Mouse (Mus musculus) cerebellum, postnatal 14 days (tissue): ENCODE measurements at regions not wholly inside any gene's neighbourhood (a gene's known extent, or its start where the extent isn't known, plus 50 kb on each side); places are given as distances from the start of the nearest gene placed in this dataset.

ENCODE experiments used
- DNase-seq, 2 experiments: peaks; one replicate each; pipeline ENCODE4 v3.0.0; 2021; ENCODE audit warnings: mixed read lengths in 2 of 2

GRCm38 (mm10) chr13:35383624-35384018 lies 276.0 kb upstream of the Cdyl start:
- DNase-seq: peak; percentile 4 to 9

GRCm38 (mm10) chr13:35388380-35388779 lies 271.3 kb upstream of the Cdyl start:
- no peak for DNase-seq

GRCm38 (mm10) chr13:35389781-35390525 lies 269.7 kb upstream of the Cdyl start:
- DNase-seq: no peak

GRCm38 (mm10) chr13:35390526-35390880 lies 269.1 kb upstream of the Cdyl start:
- no peak for DNase-seq

- DNase-seq: no peak
Observed at GRCm38 (mm10) chr13:35392167-35392566, 267.5 kb upstream of the Cdyl start.

GRCm38 (mm10) chr13:35395192-35395591 lies 264.4 kb upstream of the Cdyl start:
- no peak for DNase-seq

GRCm38 (mm10) chr13:35395630-35396029 lies 264.0 kb upstream of the Cdyl start:
- no peak for DNase-seq

GRCm38 (mm10) chr13:35397166-35397565 lies 262.5 kb upstream of the Cdyl start:
- no peak for DNase-seq

GRCm38 (mm10) chr13:35398192-35398591 lies 261.4 kb upstream of the Cdyl start:
- DNase-seq: no peak

GRCm38 (mm10) chr13:35402856-35403255 lies 256.8 kb upstream of the Cdyl start:
- no peak for DNase-seq

GRCm38 (mm10) chr13:35404428-35404827 lies 255.2 kb upstream of the Cdyl start:
- no peak for DNase-seq

GRCm38 (mm10) chr13:35405384-35405783 lies 254.2 kb upstream of the Cdyl start:
- no peak for DNase-seq

GRCm38 (mm10) chr13:35417500-35417899 lies 242.1 kb upstream of the Cdyl start:
- no peak for DNase-seq

GRCm38 (mm10) chr13:35420076-35420475 lies 239.6 kb upstream of the Cdyl start:
- no peak for DNase-seq

GRCm38 (mm10) chr13:35426061-35426460 lies 233.6 kb upstream of the Cdyl start:
- DNase-seq: peak; percentile 32 to 44

GRCm38 (mm10) chr13:35435173-35435572 lies 224.5 kb upstream of the Cdyl start:
- DNase-seq: no peak

- DNase-seq: no peak
Observed at GRCm38 (mm10) chr13:35447661-35448060, 212.0 kb upstream of the Cdyl start.

GRCm38 (mm10) chr13:35452420-35452819 lies 207.2 kb upstream of the Cdyl start:
- DNase-seq: no peak

GRCm38 (mm10) chr13:35453222-35453914 lies 206.3 kb upstream of the Cdyl start:
- DNase-seq: no peak

GRCm38 (mm10) chr13:35460051-35460450 lies 199.6 kb upstream of the Cdyl start:
- DNase-seq: no peak

GRCm38 (mm10) chr13:35463231-35463630 lies 196.4 kb upstream of the Cdyl start:
- DNase-seq: no peak

- peak in 1 of 2 experiments; percentile 7 for DNase-seq
Observed at GRCm38 (mm10) chr13:35463850-35464249, 195.8 kb upstream of the Cdyl start.

- DNase-seq: peak; percentile 58 to 74
Observed at GRCm38 (mm10) chr13:35469361-35470198, 190.1 kb upstream of the Cdyl start.

GRCm38 (mm10) chr13:35478226-35478625 lies 181.4 kb upstream of the Cdyl start:
- no peak for DNase-seq
